ENCODE assay signal across 8 mouse cellular contexts in genomic region chr7:19748219-19749195, GRCm38 (mm10). TPM values are rescaled to one million over a fixed set of nuclear protein-coding genes. Genes with fewer than 3 reads are reported as not detected.
DNase-seq lines count a peak whose midpoint lies in the region; ATAC-seq and TF ChIP-seq lines count a peak whose summit lies in the region.

No protein-coding gene starts in this region.

- H3K36me3 ChIP-seq in E14TG2a.4 (ENCODE audit: insufficient read depth, low read length): peaks cover 30% of the 10 kb centered on the region
- H3K36me3 ChIP-seq in forebrain, embryonic 10.5 days (replicated peaks): peaks cover 26% of the 10 kb centered on the region
- no peaks in the 10 kb centered on the region for H3K36me3 ChIP-seq in kidney, adult 2 months (ENCODE audit: control insufficient read depth, insufficient read depth, low read length)
- H3K36me3 ChIP-seq in stomach, embryonic 16.5 days (ENCODE audit: control insufficient read depth, insufficient read depth, low read length): no peaks in the 10 kb centered on the region

- peak overlapping the region; percentile 83 for H3K4me2 ChIP-seq in stomach, embryonic 16.5 days (ENCODE audit: low read depth, low read length)

- peak overlapping the region; percentile 92 for H3K27ac ChIP-seq in forebrain, embryonic 10.5 days
- peak overlapping the region; percentile 65 for H3K27ac ChIP-seq in kidney, adult 2 months (ENCODE audit: insufficient read depth, low read depth, low read length)
- peak overlapping the region; percentile 96 for H3K27ac ChIP-seq in stomach, embryonic 16.5 days (ENCODE audit: low read length)

- peaks cover 76% of the 10 kb centered on the region for H3K4me1 ChIP-seq in E14TG2a.4 (replicated peaks; ENCODE audit: low read depth, low read length)
- H3K4me1 ChIP-seq in forebrain, embryonic 10.5 days: peaks cover 58% of the 10 kb centered on the region
- H3K4me1 ChIP-seq in kidney, adult 2 months (ENCODE audit: control insufficient read depth, insufficient read depth, low read length): peaks cover 8% of the 10 kb centered on the region; the same call in 1 of the 2 replicates
- H3K4me1 ChIP-seq in stomach, embryonic 16.5 days (ENCODE audit: control insufficient read depth, insufficient read depth, low read length): peaks cover 47% of the 10 kb centered on the region

- peak overlapping the region; percentile 100 for H3K4me3 ChIP-seq in E14TG2a.4 (replicated peaks; ENCODE audit: low read length)
- peak overlapping the region; percentile 77 for H3K4me3 ChIP-seq in forebrain, embryonic 10.5 days
- H3K4me3 ChIP-seq in kidney, adult 2 months (ENCODE audit: insufficient read depth, low read depth, low read length): peak overlapping the region; percentile 84
- peak overlapping the region; percentile 89 for H3K4me3 ChIP-seq in stomach, embryonic 16.5 days (replicated peaks; ENCODE audit: low read length)

- H3K9me3 ChIP-seq in E14TG2a.4 (ENCODE audit: low read length): no peaks in the 10 kb centered on the region
- H3K9me3 ChIP-seq in forebrain, embryonic 10.5 days: no peaks in the 10 kb centered on the region
- no peaks in the 10 kb centered on the region for H3K9me3 ChIP-seq in stomach, embryonic 16.5 days (replicated peaks; ENCODE audit: control insufficient read depth, low read length)

- WGBS in forebrain, embryonic 10.5 days: under 1% methylated on average over 32 of the region's 32 CpGs
- WGBS in kidney, adult 2 months: 1% methylated on average over 32 of the region's 32 CpGs
- WGBS in stomach, embryonic 16.5 days: under 1% methylated on average over 32 of the region's 32 CpGs

- ATAC-seq in stomach, embryonic 16.5 days (ENCODE audit: insufficient read depth, low FRiP score): no peak

- no peak for TF ChIP-seq POLR2A in kidney, adult 2 months (IDR thresholded peaks at IDR 0.05; ENCODE audit: low read depth, low read length)

- H3K9ac ChIP-seq in stomach, embryonic 16.5 days (ENCODE audit: low read length): peak overlapping the region; percentile 96

- TF ChIP-seq CTCF in E14TG2a.4 (conservative IDR thresholded peaks at IDR 0.05; ENCODE audit: low read length): no peak
- TF ChIP-seq CTCF in kidney, adult 2 months (conservative IDR thresholded peaks at IDR 0.05; ENCODE audit: insufficient read depth, insufficient read length, low read depth, low read length): no peak

- no peaks in the 10 kb centered on the region for H3K27me3 ChIP-seq in E14TG2a.4 (ENCODE audit: insufficient read depth, low read length)
- no peaks in the 10 kb centered on the region for H3K27me3 ChIP-seq in forebrain, embryonic 10.5 days (ENCODE audit: poor library complexity, severe bottlenecking)
- no peaks in the 10 kb centered on the region for H3K27me3 ChIP-seq in kidney, adult 2 months (replicated peaks; ENCODE audit: control insufficient read depth, insufficient read depth, low read length)
- no peaks in the 10 kb centered on the region for H3K27me3 ChIP-seq in stomach, embryonic 16.5 days (ENCODE audit: control insufficient read depth, insufficient read depth, low read length)

- peak; percentile 57 to 71 for DNase-seq in cerebellum, postnatal 10 days
- DNase-seq in cerebellum, adult 11 months: no peak
- DNase-seq in forebrain, embryonic 10.5 days (ENCODE audit: extremely low spot score, low spot score): peak; percentile 62
- DNase-seq in kidney, adult 2 months: peak; percentile 43
- peak; percentile 40 for DNase-seq in lung, postnatal 14 days
- no peak for DNase-seq in cerebellum, adult 9-10 months

RNA-seq across cellular contexts. Expression of gene Nectin2, which starts 1.8 kb away (rescaled TPM):
- 84.2 and 97.3 TPM in 2 replicates for polyA plus RNA-seq in forebrain, embryonic 10.5 days (2016; fragmentation: Nextera tagmentation; extraction: Ambion mirVana)
- 44.5 and 47.7 TPM in 2 replicates for polyA plus RNA-seq in kidney, adult 2 months (2012; rRNA removed)
- 98.6 and 104 TPM in 2 replicates for polyA plus RNA-seq in stomach, embryonic 16.5 days (2015; fragmentation: Nextera tagmentation; extraction: Ambion mirVana)

RNA-seq across cellular contexts. Expression of gene Bcam, which starts 22.3 kb away (rescaled TPM):
- polyA plus RNA-seq in forebrain, embryonic 10.5 days (2016; fragmentation: Nextera tagmentation; extraction: Ambion mirVana): 33.1 and 37.3 TPM in 2 replicates
- 237 and 272 TPM in 2 replicates for polyA plus RNA-seq in kidney, adult 2 months (2012; rRNA removed)
- polyA plus RNA-seq in stomach, embryonic 16.5 days (2015; fragmentation: Nextera tagmentation; extraction: Ambion mirVana): 118 and 122 TPM in 2 replicates

RNA-seq across cellular contexts. Expression of gene Tomm40, which starts 33.3 kb away (rescaled TPM):
- polyA plus RNA-seq in forebrain, embryonic 10.5 days (2016; fragmentation: Nextera tagmentation; extraction: Ambion mirVana): 187 and 205 TPM in 2 replicates
- 83.9 and 86.3 TPM in 2 replicates for polyA plus RNA-seq in kidney, adult 2 months (2012; rRNA removed)
- 65.2 and 81.8 TPM in 2 replicates for polyA plus RNA-seq in stomach, embryonic 16.5 days (2015; fragmentation: Nextera tagmentation; extraction: Ambion mirVana)

RNA-seq across cellular contexts. Expression of gene Cblc, which starts 48.1 kb away (rescaled TPM):
- polyA plus RNA-seq in forebrain, embryonic 10.5 days (2016; fragmentation: Nextera tagmentation; extraction: Ambion mirVana): 0.53 and 1.2 TPM in 2 replicates
- 24.4 and 32.6 TPM in 2 replicates for polyA plus RNA-seq in kidney, adult 2 months (2012; rRNA removed)
- polyA plus RNA-seq in stomach, embryonic 16.5 days (2015; fragmentation: Nextera tagmentation; extraction: Ambion mirVana): 31.2 and 32.9 TPM in 2 replicates

RNA-seq across cellular contexts. Expression of gene Apoe, which starts 49.5 kb away (rescaled TPM):
- 140 and 154 TPM in 2 replicates for polyA plus RNA-seq in forebrain, embryonic 10.5 days (2016; fragmentation: Nextera tagmentation; extraction: Ambion mirVana)
- polyA plus RNA-seq in kidney, adult 2 months (2012; rRNA removed): 922 and 939 TPM in 2 replicates
- 385 and 438 TPM in 2 replicates for polyA plus RNA-seq in stomach, embryonic 16.5 days (2015; fragmentation: Nextera tagmentation; extraction: Ambion mirVana)

Comparison
In these comparisons a context has a peak if more than half of its experiments do, and no peak if none do; other contexts are left out.
1. DNase-seq: peak in cerebellum, postnatal 10 days (2 of 2), forebrain, embryonic 10.5 days (single experiment), kidney, adult 2 months (single experiment) and lung, postnatal 14 days (single experiment); none in cerebellum, adult 11 months (single experiment) and cerebellum, adult 9-10 months (single experiment).
2. Peak in every context shown above with its lines, with median percentiles within 50 percentile points of each other: H3K4me3 ChIP-seq and H3K27ac ChIP-seq.